Mouse (Mus musculus) urinary bladder, postnatal 4 days (tissue): ENCODE measurements around the gene Msln.
A peak's percentile ranks its signal among the peaks of the same experiment; 100 is the strongest.
"Not testable (repeated sequence)": the region's sequence is repeated elsewhere in the genome, so short reads cannot be mapped to it uniquely, and the experiment has no call there.

ENCODE experiments used
- DNase-seq, 2 experiments: peaks; one replicate each; pipeline ENCODE4 v3.0.0; 2021 to 2022; ENCODE audit warnings: low spot score in 2 of 2

The Msln gene

DNA sequence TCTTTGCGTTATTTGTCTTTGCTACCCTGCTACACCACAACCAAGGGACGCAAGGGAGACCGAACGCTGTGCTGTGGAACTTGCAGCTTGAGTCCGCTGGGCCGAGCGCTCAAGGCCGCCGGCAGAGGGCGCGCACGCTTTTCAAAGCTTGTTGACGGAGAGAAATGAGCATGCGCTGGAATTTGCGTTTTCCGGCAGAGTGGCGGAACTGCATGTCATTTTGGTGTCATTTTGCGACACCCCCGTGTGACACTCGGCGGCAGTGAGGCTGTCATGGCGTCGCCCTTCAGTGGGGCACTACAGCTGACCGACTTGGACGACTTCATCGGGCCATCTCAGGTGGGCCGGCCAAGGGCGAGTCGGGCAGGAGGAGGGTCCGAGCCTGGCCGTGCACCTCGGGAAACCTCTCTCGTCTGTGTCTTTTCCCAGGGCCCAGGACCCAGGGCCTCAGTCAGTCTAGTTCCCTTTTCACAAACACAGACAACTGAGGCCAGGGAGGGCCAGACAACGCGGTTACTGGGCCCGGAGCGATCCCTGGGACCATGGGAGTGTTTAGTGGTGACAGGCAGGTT is 19.5 kb upstream of the Msln start, which contains the start of gene Narfl:
Gene Narfl (plus strand): TSS at position 228 of the 572 bp plus-strand sequence.
- peak; percentile 94 to 97 for DNase-seq

- DNase-seq, result no peak
Observed at GRCm38 (mm10) chr17:25769331-25769730, 15.2 kb upstream of the Msln start.

DNA sequence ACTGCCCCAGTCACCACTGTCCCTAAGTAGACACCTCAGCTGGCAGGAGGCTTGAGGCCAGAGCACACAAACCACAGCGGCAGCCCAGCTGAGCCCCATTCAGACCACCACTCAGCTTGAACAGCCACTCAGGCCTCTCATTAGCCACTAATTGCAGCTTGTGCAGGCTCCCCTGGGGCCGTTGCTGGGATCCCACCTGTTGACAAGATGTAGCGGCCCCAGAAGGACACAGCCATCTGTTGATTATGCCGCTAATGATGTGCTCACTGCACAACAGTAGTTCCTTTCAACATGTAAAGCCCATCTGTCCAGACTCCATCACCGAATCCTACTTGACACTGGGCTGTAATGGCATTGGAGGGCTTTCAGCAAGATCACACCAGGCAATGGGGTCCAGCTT is 11.7 kb upstream of the Msln start:
- no peak for DNase-seq

DNA sequence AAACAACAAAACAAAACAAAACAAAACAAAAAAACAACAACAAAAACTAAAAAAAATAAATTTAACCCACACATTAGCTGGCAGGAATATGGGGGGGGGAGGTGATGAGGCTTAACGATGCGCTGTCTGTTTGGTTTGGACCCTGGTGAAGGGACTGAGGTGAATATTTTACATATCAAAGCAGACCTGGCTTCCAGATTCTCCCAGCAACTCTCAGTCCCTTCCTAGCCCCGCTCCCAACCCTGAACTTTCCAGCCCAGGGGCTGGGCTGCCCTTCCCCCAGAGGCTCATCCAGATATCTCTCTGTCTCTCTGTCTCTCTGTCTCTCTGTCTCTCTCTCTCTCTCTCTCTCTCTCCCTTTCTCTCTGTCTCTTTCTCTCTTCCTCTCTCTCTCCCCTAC is 8.4 kb upstream of the Msln start:
- no peak for DNase-seq

DNA sequence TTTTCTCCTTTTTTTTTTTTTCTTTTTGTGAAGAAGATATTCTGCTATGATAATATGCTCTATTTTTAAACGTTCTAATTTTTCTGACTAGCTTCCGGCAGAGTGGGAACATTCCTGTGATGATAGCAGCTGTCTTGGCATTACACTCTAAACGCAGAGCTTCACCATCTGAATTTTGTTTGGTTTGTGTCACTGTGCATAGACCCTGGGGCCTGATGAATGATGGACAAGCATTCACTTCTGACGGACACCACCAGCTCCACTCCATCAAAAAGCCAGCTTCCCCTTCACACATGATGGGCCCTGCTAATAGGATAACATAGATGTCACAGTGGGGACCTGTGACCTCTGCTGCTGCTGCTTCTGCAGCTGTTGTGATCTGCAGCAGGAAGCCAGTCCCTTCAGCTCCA is 7.4 kb upstream of the Msln start:
- no peak for DNase-seq

- DNase-seq, result no peak
Observed at GRCm38 (mm10) chr17:25760148-25760547, 6.0 kb upstream of the Msln start.

GRCm38 (mm10) chr17:25757691-25758090 is 3.5 kb upstream of the Msln start:
- no peak for DNase-seq

GRCm38 (mm10) chr17:25756378-25757242 is 2.4 kb upstream of the Msln start:
- DNase-seq, result no peak

DNA sequence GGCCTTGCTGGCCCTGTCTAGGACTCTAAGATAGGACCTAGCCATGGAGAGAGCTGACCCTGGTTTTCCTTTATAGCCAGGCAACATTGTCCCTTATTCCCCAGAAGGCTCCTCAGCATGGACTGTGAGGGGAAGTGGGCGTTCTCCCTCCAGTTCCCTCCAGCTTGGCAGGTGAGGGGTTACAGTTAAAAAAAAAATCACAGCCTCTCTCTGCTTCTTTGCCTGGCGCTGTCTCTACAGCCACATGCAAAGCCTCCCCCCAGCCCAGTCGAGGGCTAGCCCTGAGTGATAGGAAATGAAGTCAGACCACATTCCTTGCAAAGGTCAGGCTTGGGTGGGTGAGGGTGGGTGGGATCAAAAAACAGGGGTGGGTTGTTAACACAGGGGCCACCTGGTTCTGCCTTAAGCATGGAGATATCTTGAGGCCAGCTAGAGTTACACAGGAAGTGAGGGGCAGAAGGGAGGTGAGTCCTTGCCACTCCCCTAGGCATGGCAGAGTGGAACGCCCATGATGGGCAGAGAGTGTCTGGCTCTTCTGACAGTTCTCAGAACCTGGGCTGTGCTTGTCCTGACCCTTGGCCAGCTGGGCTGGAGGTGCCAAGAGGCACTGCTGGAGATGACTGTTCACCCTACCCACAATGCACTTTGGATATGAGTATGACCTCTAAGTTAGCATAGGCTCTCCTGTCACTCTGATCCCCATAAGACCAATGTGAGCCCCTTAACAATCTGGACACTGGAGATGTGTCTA is 1.6 kb upstream of the Msln start:
- no peak for DNase-seq

DNA sequence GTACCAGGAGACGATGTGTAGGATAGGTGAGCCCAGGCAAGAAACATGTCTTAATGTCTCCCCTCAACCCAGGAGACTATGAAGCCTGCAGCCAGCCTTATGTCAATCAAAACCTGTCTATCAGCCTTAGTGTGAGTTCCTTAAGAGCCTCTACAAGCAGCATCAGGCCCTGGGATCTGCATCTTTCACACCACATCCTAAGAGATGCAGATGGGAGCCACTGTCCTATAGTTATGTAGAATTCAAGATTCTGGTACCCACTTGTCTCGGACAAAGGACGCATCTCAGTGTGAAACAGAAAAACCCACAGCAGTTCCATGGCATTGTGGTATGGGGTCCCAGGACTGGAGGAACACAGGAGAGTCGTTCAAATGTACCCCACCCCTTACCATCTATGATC is 908 bp upstream of the Msln start:
- no peak for DNase-seq

DNA sequence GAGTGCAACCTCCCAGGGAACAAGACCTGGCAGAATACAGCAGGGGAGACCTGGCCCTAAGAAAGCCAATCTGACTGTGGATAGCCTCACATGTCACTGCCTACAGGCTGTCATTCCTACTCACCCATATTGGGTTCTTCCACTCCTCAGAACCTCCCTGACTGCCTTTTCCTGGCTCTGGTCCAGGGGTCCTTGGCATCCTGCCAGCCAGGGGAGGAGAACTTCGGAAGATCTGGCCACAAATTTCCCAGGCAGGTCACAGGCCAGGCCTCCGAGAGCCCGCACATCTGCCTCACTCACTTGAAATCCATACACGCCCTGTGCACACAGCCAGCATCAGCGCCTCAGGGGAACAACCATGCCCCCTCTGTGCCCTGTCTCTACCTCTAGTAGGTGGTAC is 2.7 kb downstream of the Msln start:
- peak; percentile 70 to 86 for DNase-seq

GRCm38 (mm10) chr17:25749314-25749713 is 4.9 kb downstream of the Msln start:
- DNase-seq, result no peak

- DNase-seq, result no peak
Observed at GRCm38 (mm10) chr17:25748238-25748637, 5.9 kb downstream of the Msln start.

- DNase-seq, result no peak
Observed at GRCm38 (mm10) chr17:25744311-25744710, 9.9 kb downstream of the Msln start.

DNA sequence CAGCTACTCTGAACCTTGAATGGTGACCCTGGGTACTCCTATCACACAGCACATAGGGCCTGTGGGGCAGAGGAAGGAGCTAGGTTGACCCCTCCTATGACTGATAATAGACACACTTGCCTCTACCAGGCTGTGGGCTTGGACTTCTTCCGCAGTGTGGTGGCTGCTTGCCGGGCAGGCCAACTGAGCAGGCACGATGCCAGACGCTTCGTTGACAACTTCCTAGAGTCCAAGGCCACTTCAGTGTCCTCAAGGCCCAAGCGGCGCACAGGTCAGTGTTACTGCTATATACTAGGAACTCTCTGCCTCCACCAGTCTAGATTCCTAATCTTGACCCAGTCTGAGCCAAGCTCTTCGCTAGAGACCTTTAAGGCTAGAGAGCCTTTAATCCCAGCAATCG is 10.3 kb downstream of the Msln start:
- no peak for DNase-seq

- DNase-seq, result not testable (repeated sequence)
Observed at GRCm38 (mm10) chr17:25741471-25741870, 12.7 kb downstream of the Msln start.

- DNase-seq, result no peak
Observed at GRCm38 (mm10) chr17:25738861-25739260, 15.3 kb downstream of the Msln start.

DNA sequence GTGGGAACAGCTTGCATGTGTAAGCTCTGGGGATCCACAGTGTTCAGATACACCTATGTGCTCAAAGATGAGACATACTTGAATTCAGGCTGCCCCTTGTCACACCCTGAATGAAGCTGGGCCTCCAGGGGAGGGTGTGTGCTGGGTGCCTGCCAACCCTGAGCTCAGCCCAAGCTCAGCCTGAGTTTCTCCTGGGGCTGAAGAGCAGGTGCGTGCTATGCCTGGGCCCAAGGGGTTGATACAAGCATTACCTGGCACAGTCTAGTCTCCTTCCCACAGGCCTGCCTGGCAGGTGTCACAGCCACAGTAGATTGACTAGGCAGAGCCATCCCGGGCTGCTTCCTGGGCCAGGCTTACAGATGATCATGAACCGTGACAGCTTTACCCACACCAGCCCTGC is 18.4 kb downstream of the Msln start, which contains the start of gene Mslnl:
Gene Mslnl (plus strand): TSS at position 298 of the 400 bp plus-strand sequence.
- no peak for DNase-seq

DNA sequence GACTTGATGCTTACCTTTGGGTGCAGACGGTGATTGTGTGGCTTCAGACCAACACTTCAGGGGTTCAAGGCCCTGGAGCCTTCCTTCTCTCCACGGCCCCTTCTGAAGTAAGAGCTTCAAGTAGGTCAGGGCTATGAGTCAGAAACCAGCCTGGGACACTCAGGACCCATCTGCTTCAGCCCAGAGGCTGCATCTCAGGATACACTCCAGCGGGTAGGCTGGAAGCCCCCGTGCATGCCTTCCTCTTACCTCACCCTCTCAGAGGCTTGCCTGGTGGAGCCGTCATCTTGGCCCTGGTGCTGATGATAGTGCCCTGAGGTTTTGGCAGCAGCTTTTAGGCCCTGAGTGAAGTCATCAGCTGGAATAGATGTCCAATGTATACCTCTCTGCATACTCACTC is 18.9 kb downstream of the Msln start:
- no peak for DNase-seq

- DNase-seq, result peak; percentile 71 to 85
Observed at GRCm38 (mm10) chr17:25732082-25732481, 22.1 kb downstream of the Msln start.

- DNase-seq, result no peak
Observed at GRCm38 (mm10) chr17:25728009-25728270, 26.2 kb downstream of the Msln start.

DNA sequence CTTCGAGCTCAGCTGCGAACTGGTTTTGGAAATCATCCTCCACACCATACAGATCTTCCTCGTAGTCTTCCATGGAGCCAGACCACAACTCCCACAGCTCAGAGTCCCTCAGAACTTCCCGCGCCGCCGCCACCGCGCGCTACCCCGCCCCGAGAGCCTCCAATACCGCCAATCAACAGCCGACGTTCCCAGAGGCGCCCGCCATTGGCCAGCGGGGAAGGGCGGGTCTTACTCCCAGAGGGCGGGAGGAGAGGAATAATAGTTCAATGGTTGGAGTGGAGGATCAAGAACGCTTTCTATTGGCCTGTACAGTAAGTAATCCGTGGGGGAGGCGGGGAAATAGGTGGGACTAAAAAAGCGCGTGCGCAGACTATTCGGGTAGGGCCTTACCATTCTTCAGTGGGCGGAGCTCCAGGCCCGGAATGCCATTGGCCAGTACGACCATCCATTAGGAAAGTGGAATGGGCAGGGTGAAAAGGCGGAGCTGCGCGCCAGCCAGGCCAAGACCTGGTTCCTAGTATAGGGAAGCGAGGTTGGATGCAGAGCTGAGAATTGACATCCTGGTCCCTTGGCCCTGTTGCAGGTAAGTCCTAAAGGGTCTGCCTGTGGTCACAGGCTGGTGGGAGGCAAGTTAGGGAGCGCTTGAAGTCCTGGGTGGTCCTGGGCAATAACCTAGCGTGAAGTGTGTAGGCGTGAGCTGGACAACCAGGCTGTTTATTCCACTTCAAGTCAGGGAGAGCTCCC is 26.7 kb downstream of the Msln start, which contains the start of the genes Chtf18 and Rpusd1:
Gene Chtf18 (minus strand): TSS at position 155 of the 744 bp plus-strand sequence.
Gene Rpusd1 (plus strand): TSS at position 406 of the 744 bp plus-strand sequence.
- peak; percentile 98 for DNase-seq
